Mouse (Mus musculus): ENCODE data around the gene Pga5. TPM values are rescaled to one million over a fixed set of nuclear protein-coding genes. Genes with fewer than 3 reads are reported as not detected.
A peak's percentile ranks its signal among the peaks of the same experiment; 100 is the strongest.

The Pga5 gene
- polyA plus RNA-seq, 2 experiments from 2014 or later = not detected

- no peak for ATAC-seq
Observed at GRCm38 (mm10) chr19:10701013-10701726, 23.3 kb upstream of the Pga5 start.

DNA sequence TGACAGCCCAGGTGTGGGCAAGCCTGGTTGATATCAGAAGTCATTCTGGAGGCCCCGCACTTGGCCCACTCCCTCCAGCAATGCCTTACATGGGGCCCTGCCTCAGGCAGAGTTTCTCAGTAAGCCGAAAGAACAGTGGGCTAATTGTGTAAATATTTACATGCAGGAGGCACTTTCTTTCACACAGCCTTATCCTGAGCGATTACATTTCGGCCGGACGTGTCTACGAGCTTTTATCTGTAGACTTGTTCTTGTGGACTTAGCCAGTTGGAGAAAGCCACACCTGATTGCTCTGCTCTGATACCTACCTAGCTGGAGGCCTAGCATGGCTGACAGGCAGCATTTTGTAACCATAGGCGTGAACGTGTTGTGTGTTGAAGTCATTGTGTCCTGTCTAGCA lies 22.0 kb upstream of the Pga5 start:
- ATAC-seq = no peak

DNA sequence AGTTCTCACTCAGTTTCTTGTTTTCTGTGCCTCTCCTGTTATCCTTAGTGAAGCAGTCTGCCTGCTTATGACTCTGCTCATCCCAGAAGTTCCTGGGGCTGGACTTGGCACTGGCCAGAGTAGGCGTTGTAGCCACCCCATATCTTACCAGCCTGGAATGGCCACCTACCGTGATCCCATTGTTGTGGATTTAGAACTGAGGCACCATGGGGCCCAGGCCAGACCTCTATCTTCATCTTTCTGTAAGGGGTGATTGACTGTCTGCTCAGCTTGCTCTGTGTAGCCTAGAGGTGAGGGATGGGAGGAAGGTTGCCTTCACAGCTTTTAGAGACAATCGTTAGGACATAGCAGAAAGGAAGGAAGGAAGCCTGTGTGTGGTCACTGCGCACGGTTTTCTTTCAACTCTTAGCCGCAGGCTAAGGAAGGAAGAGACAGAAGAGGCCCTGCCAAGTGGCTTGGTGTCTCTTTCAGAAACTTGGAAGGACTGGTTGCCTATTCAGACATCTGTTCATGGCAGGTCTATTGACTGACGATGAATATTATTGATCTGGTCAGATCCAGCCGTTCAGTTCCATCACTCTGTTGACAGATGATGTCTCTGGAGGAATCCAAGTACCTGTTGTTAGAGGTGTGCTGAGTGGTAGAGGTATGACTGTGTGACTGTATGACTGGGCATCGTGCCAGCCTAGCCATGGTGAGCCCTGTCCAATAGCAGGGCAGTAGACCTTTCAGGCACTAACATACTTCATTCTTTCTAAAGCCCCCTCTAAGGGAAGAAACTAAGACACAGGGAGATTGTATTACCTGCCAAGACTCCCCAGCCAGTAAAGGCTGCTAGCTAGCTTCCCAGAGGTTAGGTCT lies 20.5 kb upstream of the Pga5 start:
- peak; percentile 23 for ATAC-seq

DNA sequence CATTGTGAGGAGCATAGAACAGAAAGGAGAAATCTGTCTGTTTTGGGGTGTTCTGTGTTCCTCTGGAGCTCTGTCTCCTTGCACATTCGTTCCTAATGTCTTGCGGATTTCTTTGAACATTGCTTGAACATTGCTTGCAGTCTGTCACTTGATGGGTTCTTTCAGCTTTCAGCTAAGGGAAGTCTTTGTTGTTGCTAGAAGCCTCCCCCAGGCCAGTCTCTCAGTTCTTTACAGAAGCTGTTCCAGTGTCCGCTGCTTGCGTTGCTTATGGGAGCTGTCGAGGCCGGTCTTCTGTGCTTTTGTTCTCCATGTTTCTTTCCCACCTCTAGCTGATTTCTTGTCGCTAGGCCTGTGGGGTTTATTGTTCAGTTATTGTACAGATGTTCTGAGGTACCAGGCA lies 17.9 kb upstream of the Pga5 start:
- no peak for ATAC-seq

DNA sequence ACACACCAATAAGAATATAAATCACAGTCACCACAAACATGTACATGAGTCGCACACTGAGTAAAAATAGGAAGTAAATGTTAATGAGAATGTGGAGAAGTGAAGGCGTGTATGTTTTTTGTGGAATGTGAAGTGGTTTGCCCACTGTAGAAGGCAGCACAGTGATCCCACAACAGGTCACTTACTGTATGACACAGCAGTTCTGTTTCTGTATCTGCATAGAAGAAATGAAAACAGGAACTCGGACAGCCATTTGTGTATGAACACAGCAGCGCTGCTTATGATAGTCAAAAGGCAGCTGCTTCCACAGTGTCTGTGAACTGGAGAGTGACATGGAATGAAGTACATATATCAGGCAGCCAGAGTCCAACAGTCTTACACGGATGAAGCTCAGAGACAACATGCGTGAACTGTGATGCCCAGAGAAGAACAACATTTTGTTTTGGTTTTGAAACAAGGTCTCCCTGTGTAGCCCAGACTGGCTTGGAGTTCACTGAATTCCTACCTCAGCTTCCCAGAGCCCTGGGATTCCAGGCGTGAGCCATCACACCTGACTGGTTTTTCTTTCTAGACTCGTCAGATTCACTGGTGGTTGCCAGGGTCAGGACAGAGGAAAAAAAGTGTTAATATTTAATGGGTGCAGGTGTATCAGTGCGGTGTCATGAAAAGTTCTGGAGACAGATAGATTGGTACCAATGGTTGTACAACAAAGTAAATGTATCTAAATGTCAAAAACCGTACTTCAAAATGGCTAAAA lies 16.2 kb upstream of the Pga5 start:
- no peak for ATAC-seq

DNA sequence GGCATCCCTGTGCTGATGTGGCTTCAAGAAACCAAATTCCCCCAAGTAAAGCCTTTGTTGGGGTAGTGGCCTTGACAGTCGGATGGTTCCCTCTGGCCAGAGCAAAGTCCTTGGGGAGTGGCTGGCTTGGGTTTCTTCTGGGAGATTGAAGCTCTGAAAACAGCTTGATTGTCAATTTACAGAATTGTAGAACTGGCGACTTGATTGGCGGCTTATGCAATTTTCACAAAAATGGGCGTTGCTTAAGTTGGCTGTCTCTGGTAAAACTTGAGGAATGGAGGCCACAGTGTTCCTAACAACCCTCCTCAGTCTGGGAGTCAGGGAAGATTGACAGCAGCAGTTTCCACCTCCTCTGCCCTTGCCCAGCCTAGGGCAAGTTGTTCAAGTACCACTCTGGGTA lies 14.5 kb upstream of the Pga5 start:
- no peak for ATAC-seq

- ATAC-seq = no peak
Observed at GRCm38 (mm10) chr19:10691660-10692059, 13.8 kb upstream of the Pga5 start.

DNA sequence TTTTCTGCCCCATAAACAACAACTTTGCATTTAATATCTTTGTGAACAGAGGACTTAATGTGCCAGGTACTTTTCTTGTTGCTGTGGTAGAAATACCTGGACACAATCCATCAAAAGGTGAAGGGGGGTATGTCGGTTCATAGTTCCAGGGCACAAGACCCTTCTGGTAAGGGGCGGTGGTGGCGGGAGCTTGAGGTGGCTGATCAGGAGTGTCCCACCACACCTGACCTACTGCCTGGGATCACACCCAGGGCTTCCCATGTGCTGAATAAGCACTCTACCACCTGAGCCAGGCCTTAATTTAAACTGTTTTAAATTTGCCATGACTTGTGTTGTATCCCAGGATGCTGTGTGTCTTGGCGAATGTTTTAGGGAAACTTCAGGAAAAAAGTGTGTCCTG lies 13.2 kb upstream of the Pga5 start:
- ATAC-seq = no peak

DNA sequence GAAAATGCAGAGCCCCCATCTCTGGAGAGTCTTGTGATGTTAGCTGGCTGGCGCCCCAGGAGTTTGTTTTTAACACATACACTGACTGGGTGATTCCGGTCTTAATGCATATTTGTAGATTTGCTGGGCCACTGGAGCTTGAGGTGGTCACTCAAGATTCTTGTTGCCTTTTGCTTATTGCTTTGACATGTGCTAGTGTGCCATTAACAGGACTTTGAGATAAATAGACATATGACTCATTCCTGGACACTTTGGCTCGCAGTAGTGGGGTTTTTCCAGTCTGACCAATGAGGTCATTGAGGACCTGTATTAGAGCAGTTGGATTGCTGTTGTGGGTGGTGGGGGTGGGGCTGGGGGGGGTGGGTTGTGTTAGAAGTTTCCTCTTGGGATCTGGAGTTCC lies 12.5 kb upstream of the Pga5 start:
- ATAC-seq = no peak

DNA sequence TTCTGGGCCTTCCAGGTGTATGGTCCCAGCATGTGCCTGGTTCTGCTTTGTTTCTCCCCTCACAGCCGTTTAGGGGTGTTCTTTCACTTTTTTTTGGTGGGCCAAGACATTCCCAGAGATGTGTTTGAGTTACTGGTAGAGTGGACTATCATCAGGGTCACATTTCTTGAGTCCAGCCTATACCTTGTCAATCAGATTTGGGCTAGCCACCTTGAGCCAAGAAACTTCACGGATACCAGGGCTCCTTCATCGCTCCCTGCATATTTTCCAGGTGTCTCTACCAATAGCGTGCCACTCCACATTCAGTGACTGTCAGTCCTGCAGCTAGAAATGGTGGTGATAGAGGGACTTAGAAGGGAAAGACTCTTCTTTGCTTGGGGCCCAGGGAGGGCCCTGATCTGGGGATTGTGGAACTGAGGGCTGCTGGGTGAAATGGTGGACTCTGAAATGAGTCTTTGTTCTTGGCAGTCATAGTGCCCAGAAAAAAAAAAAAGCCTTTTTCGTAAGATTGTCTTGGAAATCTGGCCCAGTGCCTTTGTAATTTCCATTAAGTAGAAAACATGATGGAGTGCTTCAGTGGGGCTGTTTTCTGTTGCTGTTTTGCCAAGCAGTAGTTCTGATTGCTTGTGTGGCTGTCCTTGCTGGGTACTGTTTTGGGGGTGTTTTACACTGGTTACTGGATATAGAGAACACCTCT lies 11.7 kb upstream of the Pga5 start:
- no peak for ATAC-seq

- peak; percentile 76 for ATAC-seq
Observed at GRCm38 (mm10) chr19:10688537-10689352, 10.9 kb upstream of the Pga5 start, which contains the start of gene Vps37c. Gene Vps37c (plus strand): TSS chr19:10688735.

DNA sequence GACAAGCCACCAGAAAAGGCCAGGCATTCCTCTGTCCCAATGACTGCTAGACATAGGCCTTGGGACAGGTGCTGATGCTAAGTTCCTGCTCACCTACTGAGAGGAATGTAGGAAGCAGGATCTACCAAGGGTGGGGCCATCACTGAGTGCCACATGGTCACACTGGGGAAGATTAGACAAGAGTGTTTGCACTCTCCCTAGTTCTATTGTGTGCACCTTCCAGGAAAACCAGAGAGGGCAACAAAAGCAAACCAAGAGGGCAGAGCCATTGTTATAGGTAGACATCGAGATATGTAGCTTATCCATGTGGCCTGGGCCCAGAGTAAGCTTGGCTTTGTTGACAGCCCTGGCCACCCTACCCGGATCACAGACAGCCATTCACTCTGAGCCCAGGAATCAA lies 7.9 kb upstream of the Pga5 start:
- no peak for ATAC-seq

- no peak for ATAC-seq
Observed at GRCm38 (mm10) chr19:10685081-10685480, 7.2 kb upstream of the Pga5 start.

- ATAC-seq = no peak
Observed at GRCm38 (mm10) chr19:10681571-10681970, 3.7 kb upstream of the Pga5 start.

GRCm38 (mm10) chr19:10678772-10679067 lies 849 bp upstream of the Pga5 start:
- ATAC-seq = no peak

GRCm38 (mm10) chr19:10676656-10677055 lies 1.2 kb downstream of the Pga5 start:
- no peak for ATAC-seq

- no peak for ATAC-seq
Observed at GRCm38 (mm10) chr19:10673275-10673674, 4.6 kb downstream of the Pga5 start.

- no peak for ATAC-seq
Observed at GRCm38 (mm10) chr19:10671854-10672417, 5.9 kb downstream of the Pga5 start.

- ATAC-seq = no peak
Observed at GRCm38 (mm10) chr19:10671319-10671718, 6.6 kb downstream of the Pga5 start.

DNA sequence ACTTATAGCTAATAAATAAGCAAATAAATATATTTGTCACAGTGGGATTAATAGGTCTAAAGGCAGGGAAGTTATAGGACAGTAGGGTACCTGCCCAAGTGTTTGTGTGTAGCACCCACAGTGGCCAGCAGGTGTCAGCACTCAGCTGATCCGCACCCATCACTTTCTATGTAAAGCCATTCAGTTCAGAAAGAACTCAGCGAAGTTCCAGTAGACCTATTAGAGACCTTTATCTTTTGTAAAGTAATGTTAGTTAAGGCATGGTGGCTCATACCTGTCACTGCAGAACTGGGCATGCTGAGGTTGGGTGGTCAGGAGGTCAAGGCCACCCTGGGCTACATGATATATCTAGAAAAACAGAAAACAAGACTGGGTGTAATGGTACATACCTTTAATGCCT lies 12.4 kb downstream of the Pga5 start:
- no peak for ATAC-seq

GRCm38 (mm10) chr19:10665093-10665492 lies 12.8 kb downstream of the Pga5 start:
- no peak for ATAC-seq

- no peak for ATAC-seq
Observed at GRCm38 (mm10) chr19:10662665-10663064, 15.2 kb downstream of the Pga5 start.
